Mouse (Mus musculus) adrenal gland, postnatal 4 days (tissue): ENCODE results near the gene Ldlrad3. TPM values are rescaled to one million over a fixed set of nuclear protein-coding genes. Genes with fewer than 3 reads are reported as not detected.
A peak's percentile ranks its signal among the peaks of the same experiment; 100 is the strongest.

Experiments
- DNase-seq, 2 experiments: peaks; one replicate each; pipeline ENCODE4 v3.0.0; 2021 to 2022; ENCODE audit warnings: low spot score in 2 of 2, mixed read lengths in 2 of 2
- total RNA-seq, 2 experiments: library from RNA; stranded (reverse); gene quantifications; 2 replicates each; pipeline ENCODE4 v1.2.3; 2021

The Ldlrad3 gene
- total RNA-seq, 2 experiments from 2014 or later: 13.1 to 16.7 TPM

DNA sequence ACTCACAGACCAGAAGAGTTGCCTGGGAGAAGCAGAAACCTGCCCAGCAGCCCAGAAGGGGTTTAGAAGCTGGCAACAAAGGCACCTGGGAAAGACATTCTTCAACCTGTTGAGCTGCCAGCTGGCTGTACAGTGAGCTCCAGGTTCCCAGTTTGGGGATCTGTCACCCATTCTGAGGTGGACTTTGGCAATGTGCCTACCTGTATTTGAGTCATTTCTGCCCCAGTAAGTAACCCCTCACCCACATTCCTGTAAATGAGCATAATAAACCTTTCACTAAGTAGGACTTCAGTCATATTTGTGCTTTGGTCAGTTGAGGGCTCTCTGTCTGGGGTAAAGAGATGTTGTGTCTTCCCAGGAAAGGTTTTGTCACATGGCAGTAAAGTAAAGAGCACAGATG lies 4.8 kb upstream of the Ldlrad3 start:
- no peak for DNase-seq

DNA sequence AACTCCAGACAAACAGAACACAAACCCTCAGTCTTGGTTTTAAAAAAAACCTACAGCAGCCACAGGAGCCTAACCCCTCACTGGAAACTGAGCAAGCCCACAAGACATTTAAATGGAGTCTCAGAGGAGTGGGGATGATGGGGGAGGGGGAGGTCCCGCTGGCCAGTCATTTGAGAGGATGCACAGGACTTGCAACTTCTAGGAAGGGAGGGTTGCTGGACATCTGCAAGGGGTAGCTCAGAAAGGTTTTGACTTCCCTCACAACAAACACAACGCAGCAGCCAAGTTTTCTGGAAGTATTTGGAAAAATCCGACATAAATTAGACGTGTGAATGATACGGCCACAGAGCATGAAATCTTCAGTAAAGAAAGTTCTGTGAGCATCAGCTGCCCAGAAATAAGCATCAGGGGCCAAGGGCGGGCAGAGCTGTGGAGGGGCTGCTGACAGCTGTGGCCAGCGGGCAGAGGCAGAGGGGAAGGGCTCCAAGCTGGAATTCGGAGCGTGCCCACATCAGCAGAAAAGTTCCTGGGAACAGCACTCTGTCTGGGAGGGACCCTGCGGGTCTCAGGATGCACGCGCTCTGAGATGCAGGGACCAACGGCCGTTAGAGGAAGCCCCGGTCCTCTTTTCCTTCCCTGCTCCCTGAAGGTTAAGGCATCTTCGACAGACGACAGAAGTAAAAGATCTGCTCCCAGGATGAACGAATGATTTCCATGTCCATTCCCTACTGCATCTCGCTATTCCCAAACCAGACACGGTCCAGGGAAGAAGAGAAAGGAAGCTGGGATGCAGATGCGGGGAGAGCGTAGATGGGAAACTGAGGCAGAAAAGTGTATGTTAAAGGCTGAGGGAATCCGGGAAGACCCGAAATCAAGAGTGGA lies 875 bp downstream of the Ldlrad3 start:
- peak in 1 of 2 experiments; percentile 3 for DNase-seq

GRCm38 (mm10) chr2:102183720-102184480 lies 2.3 kb downstream of the Ldlrad3 start:
- DNase-seq: no peak

GRCm38 (mm10) chr2:102181459-102181858 lies 4.7 kb downstream of the Ldlrad3 start:
- no peak for DNase-seq

GRCm38 (mm10) chr2:102176434-102176772 lies 9.8 kb downstream of the Ldlrad3 start:
- DNase-seq: no peak

DNA sequence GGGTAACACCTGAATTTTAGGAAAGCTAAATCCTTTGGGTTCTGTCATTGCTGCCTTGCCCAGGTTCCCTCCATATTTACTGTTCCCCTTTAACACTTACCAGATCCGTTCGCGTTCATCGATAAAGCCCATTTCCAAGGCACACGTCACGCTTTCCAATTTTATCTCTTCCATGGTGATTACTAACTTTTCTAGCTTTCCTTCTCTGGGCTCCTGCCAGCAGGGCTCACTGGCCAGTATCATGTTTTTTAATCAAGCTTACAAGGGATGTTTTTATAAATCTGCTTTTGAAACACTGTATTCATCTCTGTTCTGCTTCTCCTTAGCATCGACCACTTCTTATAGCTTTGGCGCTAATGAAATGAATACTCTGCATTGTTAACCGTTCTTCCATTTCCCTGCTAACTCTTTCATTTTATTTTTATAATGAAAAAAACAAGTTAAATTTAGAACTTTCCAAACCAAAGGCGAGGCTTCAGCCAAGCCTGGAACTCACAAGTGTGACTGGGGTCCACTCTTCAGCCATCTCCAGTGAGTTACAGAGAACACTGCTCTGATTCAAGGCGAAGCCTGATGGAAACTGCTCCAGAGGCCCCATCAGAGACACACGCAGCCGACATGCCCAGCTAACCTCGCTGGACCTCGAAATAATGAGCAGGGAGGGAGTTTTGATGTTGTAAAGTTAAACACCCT lies 10.3 kb downstream of the Ldlrad3 start:
- no peak for DNase-seq

- no peak for DNase-seq
These were observed 13.7 kb downstream of the Ldlrad3 start for GRCm38 (mm10) chr2:102172458-102172857.

GRCm38 (mm10) chr2:102166550-102167325 lies 19.4 kb downstream of the Ldlrad3 start:
- DNase-seq: peak in 1 of 2 experiments; percentile 15

DNA sequence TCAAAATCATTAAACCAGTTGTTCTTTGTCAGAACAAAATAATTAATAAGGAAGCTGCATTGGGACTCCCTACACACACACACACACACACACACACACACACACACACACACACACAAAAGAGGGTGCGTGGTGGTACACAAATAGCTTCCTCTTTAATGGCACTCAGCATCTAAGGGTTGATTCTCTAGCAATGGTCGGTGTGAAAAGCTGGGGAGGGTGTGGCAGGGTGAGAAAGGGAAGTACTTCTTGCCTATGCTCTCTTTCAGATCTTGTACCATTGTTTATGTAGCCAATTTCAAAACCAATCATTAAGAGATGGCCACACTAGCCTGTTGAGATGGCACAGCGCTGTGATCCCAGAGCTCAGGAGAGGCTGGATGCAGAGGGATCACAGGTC lies 23.1 kb downstream of the Ldlrad3 start:
- no peak for DNase-seq

DNA sequence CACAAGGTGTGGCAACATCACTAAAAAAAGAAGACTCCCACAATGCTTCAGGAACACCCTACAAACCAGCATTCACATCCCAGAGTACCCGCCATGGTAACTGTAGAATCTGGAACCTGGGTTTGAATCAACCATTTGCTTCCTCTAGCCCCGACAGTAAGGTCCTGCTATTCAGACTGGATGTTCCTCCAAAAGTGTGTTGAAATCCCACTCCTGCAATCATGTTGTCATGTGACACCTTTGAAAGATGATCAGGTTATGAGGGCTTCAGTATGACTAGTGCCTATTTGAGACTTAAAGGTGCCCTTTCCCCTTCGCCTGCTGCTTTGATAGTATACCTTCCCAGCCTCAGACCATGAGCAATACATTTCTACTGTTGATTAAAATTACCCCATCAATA lies 28.6 kb downstream of the Ldlrad3 start:
- no peak for DNase-seq

- no peak for DNase-seq
These were observed 29.2 kb downstream of the Ldlrad3 start for GRCm38 (mm10) chr2:102157010-102157409.

- DNase-seq: no peak
These were observed 29.7 kb downstream of the Ldlrad3 start for GRCm38 (mm10) chr2:102156460-102156859.

DNA sequence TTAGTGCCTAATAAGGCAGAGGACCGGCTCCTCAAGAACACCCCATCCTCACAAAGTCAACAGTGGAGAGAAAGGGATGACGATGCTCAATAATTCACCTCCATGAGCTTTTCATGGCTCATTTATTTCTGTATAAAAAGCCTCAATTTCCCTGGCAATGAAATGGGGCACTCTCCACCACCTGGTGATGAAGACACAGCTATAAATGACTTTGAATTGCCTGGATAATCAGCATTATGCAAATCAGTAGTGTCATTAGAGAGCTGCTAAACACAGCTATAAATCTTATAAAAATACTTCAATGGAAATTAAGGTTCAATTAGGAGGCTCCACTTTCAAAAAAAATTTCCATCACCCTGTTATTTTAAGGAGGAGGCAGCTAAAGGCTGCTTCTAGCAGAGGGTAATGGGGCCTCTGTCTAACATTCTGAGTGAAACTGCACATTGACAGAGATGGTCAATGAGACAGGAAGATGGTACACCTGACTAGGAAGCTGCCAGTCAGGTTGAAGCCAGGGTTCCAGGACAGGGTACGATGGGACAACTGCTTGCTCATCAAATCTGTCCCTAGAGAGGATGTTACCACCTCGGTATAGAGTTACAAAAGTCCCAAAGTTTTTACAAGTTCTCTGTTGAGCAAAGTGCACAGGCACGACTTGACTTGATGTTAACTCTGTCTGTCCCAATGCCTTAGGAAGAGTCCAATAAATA lies 30.7 kb downstream of the Ldlrad3 start:
- no peak for DNase-seq

- DNase-seq: no peak
These were observed 31.4 kb downstream of the Ldlrad3 start for GRCm38 (mm10) chr2:102154771-102155211.

DNA sequence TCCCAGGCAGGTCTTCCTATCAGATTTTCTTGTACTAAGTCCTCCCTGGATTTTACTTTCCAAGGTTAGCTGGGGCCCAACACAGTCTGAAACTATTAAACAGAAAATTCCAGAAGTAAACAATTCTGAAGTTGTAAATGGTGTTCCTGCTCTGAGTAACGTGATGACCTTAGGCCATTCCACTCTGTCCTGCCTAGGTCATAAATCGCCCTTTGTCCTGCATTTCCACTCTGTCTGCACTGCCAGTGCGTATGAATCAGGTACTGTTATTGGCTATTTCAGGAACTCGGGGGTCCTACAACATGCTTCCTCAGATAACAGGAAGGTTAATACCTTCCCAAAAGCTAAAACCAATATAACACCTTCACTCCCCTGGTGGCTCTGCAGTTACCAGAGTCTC lies 31.9 kb downstream of the Ldlrad3 start:
- no peak for DNase-seq

DNA sequence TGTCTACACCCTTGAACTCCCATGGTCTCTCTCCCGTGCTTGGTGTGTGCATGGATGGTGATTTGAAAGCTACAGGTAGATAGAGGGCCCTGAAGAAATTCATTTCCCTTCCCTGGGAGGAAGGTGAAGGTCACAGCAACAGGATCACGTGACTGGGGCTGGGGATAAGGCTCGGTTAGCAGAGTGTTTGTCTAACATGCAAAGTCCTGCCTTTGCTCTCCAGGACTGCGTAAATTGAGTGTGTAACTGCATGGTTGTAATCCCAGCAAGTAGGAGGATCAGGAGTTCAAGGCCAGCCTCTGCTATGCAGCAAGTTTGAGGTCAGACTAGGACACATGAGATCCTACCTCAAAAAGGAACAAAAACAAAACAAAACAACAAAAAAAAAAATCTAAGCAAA lies 32.7 kb downstream of the Ldlrad3 start:
- DNase-seq: no peak

DNA sequence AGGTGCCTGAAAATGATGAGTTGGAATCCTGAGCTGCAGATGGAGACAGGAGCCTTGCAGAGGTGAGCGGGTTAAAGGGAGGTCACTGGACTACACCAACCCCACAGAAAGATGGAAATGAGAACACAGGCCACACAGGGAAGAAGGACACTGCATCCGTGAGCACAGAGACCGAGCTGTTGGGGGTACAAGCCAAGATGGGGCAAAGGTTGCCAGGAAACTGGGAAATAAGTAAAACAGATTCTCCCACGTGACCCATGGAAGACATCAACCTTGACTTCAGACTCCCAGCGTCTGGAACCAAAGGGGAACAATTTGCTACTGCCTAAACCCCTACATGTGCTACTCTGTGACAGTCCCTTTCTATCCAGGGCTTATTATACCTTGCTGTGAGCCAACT lies 33.3 kb downstream of the Ldlrad3 start:
- DNase-seq: no peak

GRCm38 (mm10) chr2:102149058-102149457 lies 37.1 kb downstream of the Ldlrad3 start:
- DNase-seq: no peak

GRCm38 (mm10) chr2:102148093-102148492 lies 38.1 kb downstream of the Ldlrad3 start:
- DNase-seq: no peak

- no peak for DNase-seq
These were observed 38.6 kb downstream of the Ldlrad3 start for GRCm38 (mm10) chr2:102147561-102147960.
